Mouse (Mus musculus): Measurements from ENCODE around the gene Ovol3.

- TF ChIP-seq CTCF (IDR thresholded peaks at IDR 0.05; ENCODE audit: low read depth) (no peak), EP300 (IDR thresholded peaks at IDR 0.05; ENCODE audit: low read depth) (no peak)
These were observed 46.4 kb downstream of the Ovol3 start for GRCm38 (mm10) chr7:30189116-30189491.

Data from liver, postnatal 0 days (tissue).